Mouse (Mus musculus) ES-E14 (cell line): ENCODE measurements around the gene Ttc23l.
"Not testable (repeated sequence)": the region's sequence is repeated elsewhere in the genome, so short reads cannot be mapped to it uniquely, and the experiment has no call there.

Experiments
- CHD2 ChIP-seq: IDR thresholded peaks from 2 replicates; pipeline ENCODE4 v1.6.1; 2014; ENCODE audit warnings: mild to moderate bottlenecking, low read depth, low read length, inconsistent platforms
- HCFC1 ChIP-seq: IDR thresholded peaks from 2 replicates; pipeline ENCODE4 v1.6.1; 2012; ENCODE audit warnings: low read length, inconsistent platforms, borderline replicate concordance; ENCODE audit not compliant: insufficient read depth
- ZC3H11A ChIP-seq: IDR thresholded peaks from 2 replicates; pipeline ENCODE4 v1.6.1; 2012; ENCODE audit warnings: low read depth, mild to moderate bottlenecking, inconsistent platforms, low read length, borderline replicate concordance
- ZNF384 ChIP-seq: IDR thresholded peaks from 2 replicates; pipeline ENCODE4 v1.6.1; 2012; ENCODE audit warnings: low read depth, low read length, inconsistent platforms

DNA sequence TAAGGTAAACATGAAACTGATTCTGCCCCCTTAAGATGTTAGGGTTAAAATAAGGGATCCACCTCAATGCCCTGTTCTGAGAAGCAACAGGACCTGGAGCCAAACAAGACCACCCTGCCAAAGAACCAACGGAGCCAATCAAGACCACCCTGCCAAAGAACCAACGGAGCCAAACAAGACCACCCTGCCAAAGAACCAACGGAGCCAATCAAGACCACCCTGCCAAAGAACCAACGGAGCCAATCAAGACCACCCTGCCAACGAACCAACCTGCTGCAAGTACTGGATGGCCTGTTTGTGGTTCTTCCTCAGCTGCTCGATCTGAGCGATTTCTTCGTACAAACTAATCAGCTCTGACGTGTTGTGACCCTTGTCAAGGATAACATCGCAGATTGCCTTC, 25.1 kb downstream of the Ttc23l start:
- TF ChIP-seq HCFC1, CHD2, ZNF384, ZC3H11A: not testable (repeated sequence)
